Mouse (Mus musculus): ENCODE results near the gene Zfp599.
A peak's percentile ranks its signal among the peaks of the same experiment; 100 is the strongest.
"Not testable (repeated sequence)": the region's sequence is repeated elsewhere in the genome, so short reads cannot be mapped to it uniquely, and the experiment has no call there.

The Zfp599 gene

DNA sequence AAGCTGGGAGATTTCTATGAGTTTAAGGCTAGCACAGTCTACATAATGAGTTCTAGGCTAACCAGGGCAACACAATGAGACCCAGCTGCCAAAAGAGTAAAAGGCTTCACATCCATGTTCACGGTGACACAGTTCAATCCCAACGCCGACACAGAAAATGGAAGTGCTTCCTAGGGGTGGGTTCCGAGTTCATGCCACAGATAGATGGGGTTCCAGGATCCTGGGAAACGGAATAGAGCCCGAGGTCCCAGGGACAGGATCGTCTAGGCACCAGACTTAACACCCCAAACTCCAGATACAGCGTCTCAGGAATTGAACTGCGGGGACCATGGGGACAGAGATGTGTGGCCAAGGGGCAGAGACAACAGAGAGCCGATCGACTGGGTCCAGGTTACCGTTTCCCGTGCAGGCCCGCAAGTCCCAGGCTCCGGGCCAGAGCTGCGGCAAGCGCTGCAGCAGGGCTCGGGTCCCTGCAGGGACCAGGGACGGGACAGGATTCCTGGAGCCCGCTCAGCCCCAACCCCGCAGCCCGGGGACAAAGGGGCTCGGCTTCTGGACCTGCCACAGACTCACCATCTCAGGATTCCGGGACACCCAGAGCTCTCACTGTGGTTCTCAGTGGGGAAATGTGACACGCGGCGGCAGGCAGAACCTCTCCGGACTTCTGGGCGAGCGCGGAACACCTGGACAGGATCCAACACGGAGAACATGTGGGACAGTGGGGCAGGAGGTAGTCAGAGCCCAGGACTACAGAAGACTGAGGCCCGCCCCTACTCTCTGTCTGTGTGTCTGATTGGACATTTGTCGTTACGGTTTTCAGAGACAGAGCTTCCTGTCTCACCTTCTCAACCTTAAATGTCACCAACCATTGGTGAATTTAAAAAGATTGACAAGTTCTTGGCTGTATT, at the start of gene Zfp599:
TSS of gene Zfp599 (minus strand) at position 712 of the 908 bp plus-strand sequence.
- peak; percentile 77 for DNase-seq (ENCODE audit: low spot score)

- not testable (repeated sequence) for DNase-seq (ENCODE audit: low spot score)
Measured at GRCm38 (mm10) chr9:22307920-22308262, 48.2 kb upstream of the Zfp599 start.

DNA sequence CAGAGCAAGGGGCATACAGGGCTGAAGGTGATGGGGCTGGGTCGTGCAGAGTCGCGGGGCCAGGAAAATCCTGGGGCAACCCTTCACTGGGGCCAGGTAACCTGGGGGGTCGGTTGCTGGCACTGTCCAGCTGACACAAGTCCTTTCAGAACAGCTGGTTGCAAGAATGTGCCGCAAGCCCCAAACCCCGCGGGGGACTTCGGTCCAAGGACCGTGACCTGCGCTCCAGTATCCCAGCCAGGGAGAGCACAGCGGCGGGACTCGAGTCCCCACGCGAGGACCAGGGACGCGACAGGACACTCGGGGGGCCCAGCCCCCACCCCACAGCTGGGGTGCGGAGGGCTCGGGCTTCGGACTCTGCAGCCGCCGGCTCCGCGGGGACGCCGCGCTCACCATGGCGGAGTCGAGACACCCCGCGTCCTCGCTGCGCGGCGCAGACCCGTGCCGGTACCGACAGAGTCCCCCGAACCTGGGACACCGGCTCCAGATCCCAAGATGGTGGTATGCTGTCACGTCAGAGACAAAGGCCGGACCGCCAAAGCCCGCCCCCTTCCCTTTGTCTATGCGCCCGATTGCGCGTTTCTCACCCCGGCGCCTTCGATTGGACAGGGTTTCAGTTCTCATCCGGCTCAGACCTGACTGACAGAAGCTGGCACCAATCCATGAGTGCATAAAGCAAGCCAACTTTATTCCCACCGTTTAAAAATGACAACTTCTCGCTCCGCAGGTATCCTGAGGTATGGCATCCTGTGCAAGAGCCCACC, 47.6 kb upstream of the Zfp599 start, which contains the start of gene Zfp810:
TSS of gene Zfp810 (minus strand) at position 493 of the 764 bp plus-strand sequence.
- DNase-seq (ENCODE audit: low spot score): peak; percentile 98

DNA sequence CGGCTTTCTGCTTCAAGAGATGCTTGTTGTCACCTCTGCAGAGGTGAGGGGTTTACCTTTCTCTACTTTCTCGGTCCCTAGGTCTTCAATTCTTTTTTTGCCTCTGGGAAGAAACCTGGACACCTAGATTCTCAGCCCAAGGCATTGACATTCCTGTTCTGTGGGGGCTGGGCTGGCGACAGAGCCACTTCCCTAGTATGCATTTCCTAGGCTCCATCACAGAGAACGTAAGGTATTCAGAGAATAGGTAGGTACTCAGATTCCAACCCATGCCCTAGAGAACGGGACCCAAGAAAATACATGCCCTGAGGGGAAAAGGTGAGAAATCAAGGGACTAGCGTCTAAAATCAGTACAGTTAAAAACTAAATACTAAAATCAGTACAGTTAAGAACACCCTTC, 47.0 kb upstream of the Zfp599 start:
- no peak for DNase-seq (ENCODE audit: low spot score)

DNA sequence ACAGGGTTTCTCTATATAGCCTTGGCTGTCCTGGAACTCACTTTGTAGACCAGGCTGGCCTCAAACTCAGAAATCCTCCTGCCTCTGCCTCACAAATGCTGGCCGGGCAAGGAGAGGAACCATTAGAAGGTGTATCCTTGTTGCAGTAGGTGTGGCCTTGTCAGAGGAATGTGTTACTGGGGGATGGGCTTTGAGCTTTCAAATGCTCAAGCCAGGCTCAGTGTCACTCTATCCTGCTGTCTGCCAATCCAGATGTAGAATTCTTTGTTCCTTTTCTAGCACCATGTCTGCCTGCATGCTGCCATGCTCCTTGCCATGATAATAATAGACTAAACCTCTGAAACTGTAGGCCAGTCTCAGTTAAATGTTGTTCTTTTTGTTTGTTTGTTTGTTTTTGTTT, 42.5 kb upstream of the Zfp599 start:
- no peak for DNase-seq (ENCODE audit: low spot score)

GRCm38 (mm10) chr9:22278733-22279132, 19.0 kb upstream of the Zfp599 start:
- no peak for DNase-seq (ENCODE audit: low spot score)

DNA sequence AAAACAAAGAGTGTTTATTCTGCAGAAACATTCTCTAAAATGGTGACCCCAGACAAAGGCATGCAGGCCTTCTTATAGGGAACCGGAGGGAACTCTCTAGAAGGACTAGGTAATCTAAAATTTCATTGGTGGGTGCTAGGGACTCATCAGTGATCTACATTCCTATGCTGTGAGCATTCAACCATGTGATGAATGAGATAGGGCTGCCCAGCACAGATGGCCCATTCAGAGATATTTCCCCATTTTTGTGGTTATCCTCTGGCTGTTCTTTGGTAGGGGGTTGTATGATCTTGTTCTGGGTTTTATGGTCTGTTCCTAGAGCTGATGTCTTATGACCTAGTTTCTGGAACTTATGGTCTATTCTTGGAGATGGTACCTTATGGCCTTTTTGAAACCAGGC, 9.2 kb upstream of the Zfp599 start:
- no peak for DNase-seq (ENCODE audit: low spot score)

DNA sequence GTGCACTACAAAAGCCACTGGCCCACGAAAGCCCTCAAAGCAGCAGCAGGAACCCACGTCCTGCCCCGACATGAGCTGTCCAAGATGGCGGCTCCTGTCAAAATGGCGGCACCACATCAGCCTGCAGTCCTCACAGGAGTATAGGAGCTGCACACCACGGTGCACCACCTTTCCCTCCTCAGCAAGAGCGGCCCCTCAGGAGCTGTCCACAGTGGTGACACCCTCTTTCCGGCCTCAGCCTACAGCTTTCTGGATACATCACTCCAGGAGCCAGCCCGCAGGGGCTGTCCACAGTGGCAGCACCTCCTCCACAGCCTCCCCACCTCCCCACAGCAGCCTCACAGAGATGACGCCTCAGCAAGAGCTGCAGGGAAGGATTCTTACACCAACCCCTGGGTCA, 2.9 kb upstream of the Zfp599 start:
- no peak for DNase-seq (ENCODE audit: low spot score)

DNA sequence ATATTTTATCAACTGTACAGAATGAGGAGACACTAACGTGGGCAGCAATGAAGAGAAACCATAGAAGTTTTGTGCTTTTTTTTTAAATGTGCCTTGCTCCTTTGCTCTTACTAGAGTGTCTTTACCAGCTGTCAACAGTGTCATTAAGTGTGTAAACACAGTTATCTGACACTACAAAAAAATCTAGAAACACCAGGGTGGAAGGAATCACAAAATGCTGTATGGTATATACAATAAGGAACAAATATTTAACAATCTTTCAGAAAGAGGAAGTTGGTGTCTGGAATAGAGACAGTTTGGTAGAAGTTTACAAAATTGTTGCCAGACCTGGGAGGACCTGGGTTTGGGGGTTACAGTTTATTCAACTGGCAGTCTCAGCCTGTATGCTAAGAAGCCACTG, 1.9 kb upstream of the Zfp599 start:
- DNase-seq (ENCODE audit: low spot score): no peak

DNA sequence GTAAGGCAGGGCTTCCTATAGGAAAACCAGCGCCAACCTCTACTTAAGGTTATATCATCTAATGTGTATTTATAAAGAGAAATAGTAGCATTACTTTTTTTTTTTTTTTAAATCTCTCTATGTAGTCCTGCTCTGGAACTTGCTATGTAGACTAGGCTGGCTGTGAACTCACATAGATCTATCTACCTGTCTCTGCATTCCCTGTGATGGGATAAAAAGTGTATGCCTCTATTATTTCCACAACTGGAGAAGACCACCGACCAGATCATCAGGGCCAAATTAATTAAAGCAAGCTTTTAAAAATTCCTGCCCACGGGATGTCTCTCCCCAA, 362 bp upstream of the Zfp599 start:
- DNase-seq (ENCODE audit: low spot score): no peak

DNA sequence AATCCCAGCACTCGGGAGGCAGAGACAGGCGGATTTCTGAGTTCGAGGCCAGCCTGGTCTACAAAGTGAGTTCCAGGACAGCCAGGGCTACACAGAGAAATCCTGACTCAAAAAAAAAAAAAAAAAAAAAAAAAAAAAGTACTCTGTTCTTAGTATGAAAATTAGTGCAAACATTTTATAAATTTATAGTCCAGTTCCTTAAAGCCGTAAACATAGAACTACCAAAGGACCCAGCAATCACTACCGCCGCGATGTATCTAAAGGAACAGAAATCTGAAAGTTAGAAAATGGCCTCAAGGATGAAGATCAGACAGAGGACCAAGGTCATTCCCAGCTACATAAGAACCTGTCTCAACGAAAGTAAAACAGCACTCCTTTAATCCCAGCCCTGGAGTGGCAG, 911 bp downstream of the Zfp599 start:
- DNase-seq (ENCODE audit: low spot score): no peak

- no peak for DNase-seq (ENCODE audit: low spot score)
Measured at GRCm38 (mm10) chr9:22256579-22256978, 3.1 kb downstream of the Zfp599 start.

- DNase-seq (ENCODE audit: low spot score): no peak
Measured at GRCm38 (mm10) chr9:22244242-22244641, 15.5 kb downstream of the Zfp599 start.

GRCm38 (mm10) chr9:22240001-22240400, 19.7 kb downstream of the Zfp599 start:
- no peak for DNase-seq (ENCODE audit: low spot score)

DNA sequence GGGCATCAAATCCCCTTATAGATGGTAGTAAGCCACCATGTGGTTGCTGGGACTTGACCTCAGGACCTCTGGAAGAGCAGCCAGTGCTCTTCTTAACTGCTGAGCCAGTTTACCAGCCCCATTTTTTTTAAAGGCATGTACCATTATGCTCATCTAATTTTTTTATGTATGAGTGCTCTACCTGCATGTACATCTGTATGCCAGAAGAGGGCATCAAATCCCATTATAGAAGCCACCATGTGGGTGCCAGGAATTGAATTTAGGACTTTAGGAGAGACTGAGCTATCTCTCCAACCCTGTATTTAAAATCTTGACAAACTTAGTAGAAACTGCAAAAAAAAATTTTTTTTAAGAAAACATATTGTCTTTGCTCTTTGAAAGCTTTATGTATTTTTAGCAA, 29.1 kb downstream of the Zfp599 start:
- peak; percentile 44 for DNase-seq (ENCODE audit: low spot score)

GRCm38 (mm10) chr9:22230061-22230460, 29.6 kb downstream of the Zfp599 start:
- DNase-seq (ENCODE audit: low spot score): no peak

- DNase-seq (ENCODE audit: low spot score): no peak
Measured at GRCm38 (mm10) chr9:22229386-22230026, 30.2 kb downstream of the Zfp599 start.

GRCm38 (mm10) chr9:22226846-22227245, 32.8 kb downstream of the Zfp599 start:
- DNase-seq (ENCODE audit: low spot score): no peak

DNA sequence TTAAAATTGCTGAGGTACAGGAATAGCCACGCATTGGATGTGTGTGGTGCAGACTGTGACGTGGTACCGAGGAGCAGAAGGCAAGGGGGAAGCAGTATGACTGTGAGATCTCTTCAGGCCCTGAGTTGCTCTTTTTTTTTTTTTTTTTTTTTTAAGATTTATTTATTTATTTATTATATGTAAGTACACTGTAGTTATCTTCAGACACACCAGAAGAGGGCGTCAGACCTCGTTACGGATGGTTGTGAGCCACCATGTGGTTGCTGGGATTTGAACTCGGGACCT, 33.4 kb downstream of the Zfp599 start:
- not testable (repeated sequence) for DNase-seq (ENCODE audit: low spot score)

- DNase-seq (ENCODE audit: low spot score): peak; percentile 100
Measured at GRCm38 (mm10) chr9:22225581-22226388, 33.9 kb downstream of the Zfp599 start, which contains the start of gene Zfp809. Zfp809 (plus strand) TSS chr9:22225714.

GRCm38 (mm10) chr9:22224536-22225503, 34.9 kb downstream of the Zfp599 start:
- no peak for DNase-seq (ENCODE audit: low spot score)
